Mouse (Mus musculus) small intestine, adult 2 months (tissue): ENCODE measurements around the gene Cib2.

Experiments
- CTCF ChIP-seq: fragments of 200-500 bp; IDR thresholded peaks from 2 replicates; pipeline ENCODE4 v1.5.1; 2012; ENCODE audit warnings: low read depth, mild to moderate bottlenecking, control low read depth, inconsistent platforms, low read length, moderate library complexity, mixed read lengths; ENCODE audit not compliant: insufficient replicate concordance, insufficient read length; ENCODE audit errors: extremely low read depth
- POLR2A ChIP-seq: fragments of 200-500 bp; IDR thresholded peaks from 2 replicates; pipeline ENCODE4 v1.6.1; 2012; ENCODE audit warnings: low read depth, mild to moderate bottlenecking, control low read depth, inconsistent platforms, low read length, moderate library complexity

- TF ChIP-seq CTCF (no peak), POLR2A (no peak)
Observed at GRCm38 (mm10) chr9:54555044-54555443, 5.0 kb downstream of the Cib2 start.
